Mouse (Mus musculus) lung, postnatal 25 days (tissue): ENCODE results near the gene Osbpl6.
A peak's percentile ranks its signal among the peaks of the same experiment; 100 is the strongest.

Source experiments
- DNase-seq: peaks from one replicate; pipeline ENCODE4 v3.0.0; 2022; ENCODE audit warnings: low spot score

Gene Osbpl6

GRCm38 (mm10) chr2:76498891-76499290, 92.6 kb downstream of the Osbpl6 start:
- DNase-seq: no peak

GRCm38 (mm10) chr2:76504122-76504839, 98.0 kb downstream of the Osbpl6 start:
- peak; percentile 26 for DNase-seq

GRCm38 (mm10) chr2:76504989-76505388, 98.7 kb downstream of the Osbpl6 start:
- no peak for DNase-seq

- no peak for DNase-seq
These were observed 105.0 kb downstream of the Osbpl6 start for GRCm38 (mm10) chr2:76511281-76511721.

GRCm38 (mm10) chr2:76512133-76512532, 105.8 kb downstream of the Osbpl6 start:
- no peak for DNase-seq

GRCm38 (mm10) chr2:76512888-76513287, 106.6 kb downstream of the Osbpl6 start:
- peak; percentile 25 for DNase-seq

GRCm38 (mm10) chr2:76513296-76513695, 107.0 kb downstream of the Osbpl6 start:
- DNase-seq: no peak

- DNase-seq: no peak
These were observed 111.2 kb downstream of the Osbpl6 start for GRCm38 (mm10) chr2:76517471-76517870.

GRCm38 (mm10) chr2:76518407-76519063, 112.2 kb downstream of the Osbpl6 start:
- DNase-seq: no peak

GRCm38 (mm10) chr2:76521585-76521984, 115.3 kb downstream of the Osbpl6 start:
- no peak for DNase-seq

GRCm38 (mm10) chr2:76524451-76524850, 118.1 kb downstream of the Osbpl6 start:
- no peak for DNase-seq

GRCm38 (mm10) chr2:76525645-76526044, 119.3 kb downstream of the Osbpl6 start:
- DNase-seq: no peak

GRCm38 (mm10) chr2:76532490-76533126, 126.3 kb downstream of the Osbpl6 start:
- no peak for DNase-seq

- DNase-seq: peak; percentile 28
These were observed 128.6 kb downstream of the Osbpl6 start for GRCm38 (mm10) chr2:76534932-76535331.

- DNase-seq: no peak
These were observed 135.6 kb downstream of the Osbpl6 start for GRCm38 (mm10) chr2:76541900-76542299.

GRCm38 (mm10) chr2:76542921-76543320, 136.6 kb downstream of the Osbpl6 start:
- DNase-seq: no peak

GRCm38 (mm10) chr2:76545539-76545938, 139.2 kb downstream of the Osbpl6 start:
- peak; percentile 56 for DNase-seq

- DNase-seq: peak; percentile 86
These were observed 141.9 kb downstream of the Osbpl6 start for GRCm38 (mm10) chr2:76548171-76548570.

GRCm38 (mm10) chr2:76548836-76549235, 142.5 kb downstream of the Osbpl6 start:
- DNase-seq: no peak

GRCm38 (mm10) chr2:76549316-76549715, 143.0 kb downstream of the Osbpl6 start:
- no peak for DNase-seq

GRCm38 (mm10) chr2:76555852-76556558, 149.7 kb downstream of the Osbpl6 start:
- no peak for DNase-seq

- DNase-seq: no peak
These were observed 153.8 kb downstream of the Osbpl6 start for GRCm38 (mm10) chr2:76560146-76560545.
